Mouse (Mus musculus): Measurements from ENCODE around the gene Klc4. TPM values are rescaled to one million over a fixed set of nuclear protein-coding genes. Genes with fewer than 3 reads are reported as not detected.

Gene Klc4
- 10 to 100 TPM; 19.0 to 20.1 TPM for total RNA-seq (2021)
- long read RNA-seq, experiment 1, partial matches to known transcripts = 17 of 28 reads
- long read RNA-seq, experiment 1, other reads (novel, unspliced or antisense) = 8 of 28 reads
- long read RNA-seq, experiment 2, partial matches to known transcripts = 4 of 16 reads
- long read RNA-seq, experiment 2, other reads (novel, unspliced or antisense) = 8 of 16 reads

GRCm38 (mm10) chr17:46645561-46646321 is at the start of gene Klc4, which contains the start of gene Mrpl2:
TSS of gene Klc4 (minus strand) at chr17:46646022.
TSS of gene Mrpl2 (plus strand) at chr17:46646229.
- DNase-seq (ENCODE audit: low spot score in 2 of 2) = peak; percentile 97 to 99
- H3K27ac ChIP-seq = peak within 1 kb of the TSS; percentile 96
- H3K4me3 ChIP-seq = peak within 1 kb of the TSS; percentile 77
- TF ChIP-seq CTCF (conservative IDR thresholded peaks at IDR 0.05) = 0 out of 2 replicates have a peak, but pooled peaks have one; percentile 4

DNA sequence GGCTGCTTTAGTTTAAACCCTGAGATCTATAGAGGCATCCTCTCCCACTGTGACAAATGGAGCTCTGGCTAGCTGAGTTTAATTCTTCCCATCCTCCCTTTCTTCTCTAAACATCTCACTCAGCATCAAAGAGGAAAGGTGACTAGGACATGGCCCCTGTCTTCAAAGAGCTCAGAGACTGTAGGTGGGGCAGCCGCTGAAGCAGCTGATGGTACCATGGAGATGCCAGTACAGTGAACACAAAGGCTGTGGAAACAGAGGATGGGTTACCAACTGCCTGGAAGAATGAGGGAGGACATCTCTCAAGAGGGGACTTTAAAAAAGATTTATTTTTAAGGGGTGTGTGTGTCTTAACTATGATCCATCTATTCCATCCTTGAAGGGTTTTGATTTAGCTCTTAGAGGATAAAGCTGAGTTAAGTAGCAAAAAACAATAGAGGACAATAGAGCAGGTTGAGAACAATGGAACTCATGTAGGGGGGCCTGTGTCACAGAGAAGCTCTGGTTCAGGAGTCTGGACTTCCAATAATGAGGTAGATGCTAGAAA is 48.8 kb upstream of the Klc4 start:
- no peak for TF ChIP-seq CTCF (conservative IDR thresholded peaks at IDR 0.05)
- H3K4me3 ChIP-seq = no peak overlapping the region
- no peak overlapping the region for H3K27ac ChIP-seq
- no peak for DNase-seq (ENCODE audit: low spot score in 2 of 2)

DNA sequence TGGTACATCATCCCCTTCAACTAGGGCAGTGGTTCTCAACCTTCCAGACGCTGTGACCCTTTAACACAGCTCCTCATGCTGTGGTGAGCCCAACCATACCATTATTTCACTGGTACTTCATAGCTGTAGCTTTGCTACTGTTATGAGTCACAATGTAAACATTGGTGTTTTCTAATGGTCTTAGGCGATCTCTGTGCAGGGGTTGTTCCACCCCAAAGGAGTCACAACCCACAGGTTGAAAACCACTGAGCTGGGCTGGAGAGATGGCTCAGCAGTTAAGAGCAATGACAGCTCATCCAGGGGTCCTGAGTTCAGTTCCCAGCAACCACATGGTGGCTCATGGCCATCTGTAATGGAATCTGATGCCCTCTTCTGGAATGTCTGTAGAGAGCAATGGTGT is 45.6 kb upstream of the Klc4 start:
- no peak overlapping the region for H3K4me3 ChIP-seq
- no peak for TF ChIP-seq CTCF (conservative IDR thresholded peaks at IDR 0.05)
- no peak for DNase-seq (ENCODE audit: low spot score in 2 of 2)
- H3K27ac ChIP-seq = no peak overlapping the region

DNA sequence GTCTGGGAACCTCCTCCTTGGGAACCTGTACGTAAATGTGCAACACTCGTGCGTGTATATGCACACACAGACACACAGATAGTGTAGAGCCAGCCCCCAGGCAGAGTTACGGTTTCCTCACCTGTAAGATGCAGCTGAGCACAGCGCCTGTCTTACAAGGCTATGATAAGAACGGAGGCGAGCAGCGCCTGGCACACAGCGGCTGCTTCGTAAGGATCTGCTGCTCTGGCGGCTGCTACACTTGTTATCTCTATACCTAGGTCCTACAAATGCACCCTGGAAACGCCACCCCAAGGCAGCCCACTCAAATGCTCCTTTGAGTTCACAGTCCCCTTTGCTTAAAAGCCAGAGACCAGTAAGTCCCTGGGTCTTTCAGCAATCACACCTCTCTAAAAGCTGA is 44.8 kb upstream of the Klc4 start:
- H3K27ac ChIP-seq = no peak overlapping the region
- DNase-seq (ENCODE audit: low spot score in 2 of 2) = no peak
- H3K4me3 ChIP-seq = no peak overlapping the region
- TF ChIP-seq CTCF (conservative IDR thresholded peaks at IDR 0.05) = no peak

GRCm38 (mm10) chr17:46685913-46686312 is 40.1 kb upstream of the Klc4 start:
- DNase-seq (ENCODE audit: low spot score in 2 of 2) = no peak
- Histone ChIP-seq H3K27ac (no peak overlapping the region), H3K4me3 (no peak overlapping the region)
- TF ChIP-seq CTCF (conservative IDR thresholded peaks at IDR 0.05) = no peak

- DNase-seq (ENCODE audit: low spot score in 2 of 2) = no peak
- no peak for TF ChIP-seq CTCF (conservative IDR thresholded peaks at IDR 0.05)
- Histone ChIP-seq H3K27ac (no peak overlapping the region), H3K4me3 (no peak overlapping the region)
These were observed 37.0 kb upstream of the Klc4 start for GRCm38 (mm10) chr17:46682654-46683389.

- no peak for DNase-seq (ENCODE audit: low spot score in 2 of 2)
- Histone ChIP-seq H3K27ac (peak overlapping the region; percentile 87), H3K4me3 (peak overlapping the region; percentile 78)
- no peak for TF ChIP-seq CTCF (conservative IDR thresholded peaks at IDR 0.05)
These were observed 35.8 kb upstream of the Klc4 start for GRCm38 (mm10) chr17:46681466-46682118.

DNA sequence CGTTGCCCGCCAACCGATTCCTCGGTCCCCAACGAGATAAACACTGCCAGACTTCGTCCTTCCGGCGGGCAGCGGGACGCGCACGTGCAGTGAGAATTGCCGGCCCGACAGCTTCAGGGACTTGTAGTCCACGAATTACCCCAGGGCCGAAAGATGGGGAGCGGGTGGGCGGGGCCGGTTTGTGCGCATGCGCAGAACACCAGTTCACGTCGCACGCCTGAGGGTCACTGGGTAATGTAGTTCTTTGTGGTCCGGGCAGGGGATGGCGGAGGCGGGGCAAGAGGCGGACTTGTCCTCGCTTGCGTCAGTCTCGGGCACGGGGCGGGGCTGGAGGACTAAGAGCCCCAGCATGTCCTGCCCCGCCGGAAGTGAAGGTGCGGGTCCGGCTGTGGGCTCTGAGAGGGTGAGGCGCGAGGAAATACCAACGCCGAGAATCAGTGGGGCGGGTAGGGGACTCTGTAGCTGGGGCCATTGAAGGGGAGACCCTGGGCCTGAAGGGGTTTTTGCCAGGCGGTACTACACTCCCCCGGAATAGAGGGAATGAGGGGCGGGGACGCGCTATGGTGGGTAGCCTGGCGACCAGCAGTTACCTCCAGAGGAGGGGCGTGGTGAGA is 35.0 kb upstream of the Klc4 start, which contains the start of gene Klhdc3:
Klhdc3 (minus strand) TSS at position 155 of the 614 bp plus-strand sequence.
- TF ChIP-seq CTCF (conservative IDR thresholded peaks at IDR 0.05) = no peak
- peak; percentile 97 to 98 for DNase-seq (ENCODE audit: low spot score in 2 of 2)
- peak within 1 kb of the TSS; percentile 78 for H3K4me3 ChIP-seq
- peak within 1 kb of the TSS; percentile 94 for H3K27ac ChIP-seq

- peak; percentile 70 for TF ChIP-seq CTCF (conservative IDR thresholded peaks at IDR 0.05)
- peak overlapping the region; percentile 78 for H3K4me3 ChIP-seq
- DNase-seq (ENCODE audit: low spot score in 2 of 2) = peak in 1 of 2 experiments; percentile 34
- H3K27ac ChIP-seq = peak overlapping the region; percentile 94
These were observed 34.3 kb upstream of the Klc4 start for GRCm38 (mm10) chr17:46679843-46680759.

DNA sequence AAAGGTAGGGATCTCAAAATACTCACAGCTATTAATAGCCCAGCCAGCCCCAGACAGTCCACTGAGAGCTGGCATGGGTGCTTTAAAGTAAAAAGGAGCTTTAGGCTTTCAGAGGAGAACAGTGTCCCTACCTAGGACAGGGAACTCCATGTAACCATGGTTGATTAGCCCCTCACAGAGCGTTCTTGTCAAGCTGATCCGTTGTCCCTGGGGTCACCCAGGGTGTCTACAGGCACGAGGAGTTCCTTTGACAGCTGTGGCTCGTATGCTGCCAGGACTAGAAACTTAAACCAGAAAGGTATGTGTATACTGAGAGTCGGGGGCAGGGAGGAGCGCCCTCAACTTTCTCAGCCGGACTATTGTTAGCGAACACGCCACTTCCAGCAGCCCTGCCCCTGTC is 33.1 kb upstream of the Klc4 start:
- no peak for TF ChIP-seq CTCF (conservative IDR thresholded peaks at IDR 0.05)
- Histone ChIP-seq H3K4me3 (peak overlapping the region; percentile 78), H3K27ac (peak overlapping the region; percentile 94; the same call in 1 of the 2 replicates)
- no peak for DNase-seq (ENCODE audit: low spot score in 2 of 2)

DNA sequence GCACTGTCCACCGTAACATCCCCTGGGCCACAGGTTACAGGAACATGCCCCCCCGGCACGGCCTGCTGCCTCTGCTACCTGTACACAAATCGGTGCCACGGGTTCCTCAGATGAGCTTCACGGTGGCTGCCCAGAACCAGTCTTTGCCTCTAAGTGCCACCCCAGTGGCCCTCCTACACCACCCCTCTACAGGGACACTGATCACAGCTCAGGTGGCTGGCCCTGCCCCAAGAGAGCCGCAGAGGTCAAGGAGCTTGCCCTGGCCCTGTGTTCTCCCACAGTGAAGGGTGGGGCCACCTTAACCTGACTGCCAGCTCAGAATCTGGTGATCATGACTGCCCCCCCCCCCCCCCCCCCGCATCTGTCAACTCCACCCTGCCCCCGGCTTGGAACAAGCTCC is 32.6 kb upstream of the Klc4 start, which contains the start of gene Mea1:
Mea1 (plus strand) TSS at position 378 of the 400 bp plus-strand sequence.
- no peak for TF ChIP-seq CTCF (conservative IDR thresholded peaks at IDR 0.05)
- H3K4me3 ChIP-seq = peak within 1 kb of the TSS; percentile 78
- peak within 1 kb of the TSS; percentile 94; the same call in 1 of the 2 replicates for H3K27ac ChIP-seq
- no peak for DNase-seq (ENCODE audit: low spot score in 2 of 2)
